Mouse (Mus musculus) CD4-positive, CD25-positive, alpha-beta regulatory T cell, adult 2 months (primary cell): ENCODE data around the gene Nfib.

Experiments
- DNase-seq: peaks from one replicate; pipeline ENCODE4 v3.0.0-alpha.2; 2012; ENCODE audit warnings: low read depth, low spot score

Nfib gene

GRCm38 (mm10) chr4:82500578-82501098 lies 204.9 kb downstream of the Nfib start:
- no peak for DNase-seq

GRCm38 (mm10) chr4:82499725-82500577 lies 205.6 kb downstream of the Nfib start:
- DNase-seq, result no peak

- no peak for DNase-seq
Observed at GRCm38 (mm10) chr4:82499238-82499637, 206.3 kb downstream of the Nfib start.

GRCm38 (mm10) chr4:82497671-82498631 lies 207.6 kb downstream of the Nfib start:
- DNase-seq, result no peak

- no peak for DNase-seq
Observed at GRCm38 (mm10) chr4:82497141-82497566, 208.4 kb downstream of the Nfib start.

- no peak for DNase-seq
Observed at GRCm38 (mm10) chr4:82496383-82496782, 209.2 kb downstream of the Nfib start.

GRCm38 (mm10) chr4:82495605-82496004 lies 209.9 kb downstream of the Nfib start:
- no peak for DNase-seq

- DNase-seq, result no peak
Observed at GRCm38 (mm10) chr4:82494829-82495228, 210.7 kb downstream of the Nfib start.

GRCm38 (mm10) chr4:82494424-82494823 lies 211.1 kb downstream of the Nfib start:
- DNase-seq, result no peak

- no peak for DNase-seq
Observed at GRCm38 (mm10) chr4:82493865-82494264, 211.7 kb downstream of the Nfib start.

- no peak for DNase-seq
Observed at GRCm38 (mm10) chr4:82493363-82493762, 212.2 kb downstream of the Nfib start.

GRCm38 (mm10) chr4:82492737-82493136 lies 212.8 kb downstream of the Nfib start:
- no peak for DNase-seq

- no peak for DNase-seq
Observed at GRCm38 (mm10) chr4:82489939-82490338, 215.6 kb downstream of the Nfib start.

GRCm38 (mm10) chr4:82485910-82486309 lies 219.6 kb downstream of the Nfib start:
- no peak for DNase-seq

GRCm38 (mm10) chr4:82483871-82484270 lies 221.7 kb downstream of the Nfib start:
- DNase-seq, result no peak

GRCm38 (mm10) chr4:82483298-82483697 lies 222.3 kb downstream of the Nfib start:
- DNase-seq, result no peak

GRCm38 (mm10) chr4:82480635-82481034 lies 224.9 kb downstream of the Nfib start:
- DNase-seq, result no peak

- DNase-seq, result no peak
Observed at GRCm38 (mm10) chr4:82479394-82479793, 226.2 kb downstream of the Nfib start.

- DNase-seq, result no peak
Observed at GRCm38 (mm10) chr4:82477742-82478141, 227.8 kb downstream of the Nfib start.

GRCm38 (mm10) chr4:82476411-82476810 lies 229.1 kb downstream of the Nfib start:
- DNase-seq, result no peak

GRCm38 (mm10) chr4:82474334-82474733 lies 231.2 kb downstream of the Nfib start:
- no peak for DNase-seq

GRCm38 (mm10) chr4:82470938-82471320 lies 234.6 kb downstream of the Nfib start:
- no peak for DNase-seq
